9 mouse cellular contexts compared by ENCODE assay signal in genomic region chr4:130341691-130342090, GRCm38 (mm10). TPM values are rescaled to one million over a fixed set of nuclear protein-coding genes. Genes with fewer than 3 reads are reported as not detected.
DNase-seq lines count a peak whose midpoint lies in the region; ATAC-seq and TF ChIP-seq lines count a peak whose summit lies in the region.
"Had no signal": no experiment of that assay in that cellular context is flagged by ENCODE, and none has a peak within 500 bp of the region (broad histone marks: within the 10 kb centered on the region; RNA-seq: fewer than 3 reads in every experiment).

No protein-coding gene starts in this region.

- CTCF ChIA-PET in Patski (lab: Charles Lee) = interaction anchor here (0.7 to 2.7 kb wide), 8 partner anchors 9 to 194 kb away, joined by 3 to 10 read pairs (median 4); partner anchors contain the start of genes Snrnp40 and Zcchc17

- no peak for ATAC-seq in Patski
- peak; percentile 78 for ATAC-seq in monocyte, adult 5-6 weeks (replicated peaks; ENCODE audit: insufficient number of reproducible peaks, low FRiP score, low TSS enrichment, poor library complexity, severe bottlenecking)

- POLR2A ChIA-PET in Patski (lab: Charles Lee) = interaction anchor here (1.3 kb wide), 1 partner anchor 192 kb away, joined by 4 read pairs; no protein-coding TSS in a partner anchor

- TF ChIP-seq CTCF in Patski (IDR thresholded peaks at IDR 0.05) = peak; percentile 56

- intact Hi-C loops in left cerebral cortex, postnatal 14 days (cut with DNase I) = no loop called here
- intact Hi-C loops in left cerebral cortex, postnatal 36 days (cut with DNase I) = loop anchor here (1.0 kb wide), 1 partner anchor 190 kb away; no protein-coding TSS in a partner anchor
- intact Hi-C loops in gastrocnemius, postnatal 14 days (cut with DNase I; ENCODE audit: low total_unique reads) = no loop called here
- intact Hi-C loops in left cerebral cortex, postnatal 25 days (cut with DNase I) = loop anchor here (1.0 kb wide), 1 partner anchor 193 kb away; no protein-coding TSS in a partner anchor

- H3K27me3 ChIP-seq in Patski = no peaks in the 10 kb centered on the region
- H3K27me3 ChIP-seq: megakaryocyte, embryonic 14.5 days had no signal

- in situ Hi-C loops in Patski (cut with MboI; ENCODE audit: low pct_unique_long_range_greater_than_20kb) = no loop called here

- peak; percentile 23 to 30 for DNase-seq in left cerebral cortex, postnatal 14 days (ENCODE audit: low spot score in 2 of 2)
- DNase-seq in left cerebral cortex, postnatal 36 days (ENCODE audit: low spot score in 2 of 2) = no peak
- no peak for DNase-seq in Patski (ENCODE audit: low read depth, low spot score)
- peak; percentile 57 for DNase-seq in cerebellum, adult 8-10 months
- peak; percentile 46 for DNase-seq in gastrocnemius, postnatal 14 days
- peak; percentile 16 to 50 for DNase-seq in left cerebral cortex, postnatal 25 days (ENCODE audit: low spot score in 2 of 2)
- DNase-seq in urinary bladder, postnatal 25 days (ENCODE audit: low spot score) = peak; percentile 56

RNA-seq across cellular contexts. Expression of gene Zcchc17, which starts 18.1 kb away (rescaled TPM):
- total RNA-seq in left cerebral cortex, postnatal 14 days (2021) = 10 to 100 TPM; 57.9 to 61.8 TPM
- total RNA-seq in left cerebral cortex, postnatal 36 days (2021) = 10 to 100 TPM; 62.3 to 67.8 TPM
- polyA plus RNA-seq in Patski (2021) = 16.8 TPM
- total RNA-seq in gastrocnemius, postnatal 14 days (2021) = 10 to 100 TPM; 41.5 to 44.0 TPM
- 10 to 100 TPM; 66.5 to 68.5 TPM for total RNA-seq in left cerebral cortex, postnatal 25 days (2021)
- 43.9 to 83.9 TPM (median 83.8 TPM) in 3 replicates for total RNA-seq in monocyte, adult 5-6 weeks (2017)

RNA-seq across cellular contexts. Expression of gene Snrnp40, which starts 18.2 kb away (rescaled TPM):
- 10 to 100 TPM; 23.5 to 26.3 TPM for total RNA-seq in left cerebral cortex, postnatal 14 days (2021)
- total RNA-seq in left cerebral cortex, postnatal 36 days (2021) = 10 to 100 TPM; 22.9 to 25.5 TPM
- polyA plus RNA-seq in Patski (2021) = 26.6 TPM
- 10 to 100 TPM; 15.7 to 20.7 TPM for total RNA-seq in gastrocnemius, postnatal 14 days (2021)
- total RNA-seq in left cerebral cortex, postnatal 25 days (2021) = 10 to 100 TPM; 25.6 to 25.8 TPM
- 42.5 to 56.5 TPM (median 51.3 TPM) in 3 replicates for total RNA-seq in monocyte, adult 5-6 weeks (2017)

RNA-seq across cellular contexts. Expression of gene Gm10570, which starts 33.2 kb away (rescaled TPM):
- total RNA-seq in left cerebral cortex, postnatal 14 days (2021) = not detected
- 1 to 10 TPM; 1.4 to 1.8 TPM for total RNA-seq in left cerebral cortex, postnatal 36 days (2021)
- not detected for polyA plus RNA-seq in Patski (2021)
- not detected for total RNA-seq in gastrocnemius, postnatal 14 days (2021)
- total RNA-seq in left cerebral cortex, postnatal 25 days (2021) = 1 to 10 TPM in 1 of 2 experiments, under 1 TPM in 1; 0.80 to 1.7 TPM
- not detected in 3 replicates for total RNA-seq in monocyte, adult 5-6 weeks (2017)

RNA-seq across cellular contexts. Expression of gene Fabp3, which starts 33.3 kb away (rescaled TPM):
- total RNA-seq in left cerebral cortex, postnatal 14 days (2021) = 100 to 1,000 TPM; 198 to 207 TPM
- 100 to 1,000 TPM; 141 to 166 TPM for total RNA-seq in left cerebral cortex, postnatal 36 days (2021)
- polyA plus RNA-seq in Patski (2021) = 0.23 TPM
- total RNA-seq in gastrocnemius, postnatal 14 days (2021) = 1,000 to 10,000 TPM in 1 of 2 experiments, 100 to 1,000 TPM in 1; 662 to 1,168 TPM
- total RNA-seq in left cerebral cortex, postnatal 25 days (2021) = 100 to 1,000 TPM; 150 to 175 TPM
- total RNA-seq in monocyte, adult 5-6 weeks (2017) = 1.0 TPM in 1 of 3 replicates, not detected in the others

Comparison
In these comparisons a context has a peak if more than half of its experiments do, and no peak if none do; other contexts are left out.
1. DNase-seq: peak in left cerebral cortex, postnatal 14 days (2 of 2), cerebellum, adult 8-10 months (single experiment), gastrocnemius, postnatal 14 days (single experiment), left cerebral cortex, postnatal 25 days (2 of 2) and urinary bladder, postnatal 25 days (single experiment); none in left cerebral cortex, postnatal 36 days (0 of 2) and Patski (single experiment).
2. intact Hi-C loops: an anchor here in left cerebral cortex, postnatal 36 days (1.0 kb wide) and left cerebral cortex, postnatal 25 days (1.0 kb wide); none called in left cerebral cortex, postnatal 14 days and gastrocnemius, postnatal 14 days.